Mouse (Mus musculus) midbrain, embryonic 14.5 days (tissue): ENCODE results near the gene Ndufb6. TPM values are rescaled to one million over a fixed set of nuclear protein-coding genes. Genes with fewer than 3 reads are reported as not detected.

Experiments used
- ATAC-seq: fragments of 200-750 bp; cut with Nextera tagmentation; 2 replicates; pipeline ENCODE4 v1.8.0; 2017; ENCODE audit warnings: moderate number of reproducible peaks, moderate library complexity; ENCODE audit not compliant: low FRiP score, low TSS enrichment
- DNase-seq: peaks from one replicate; pipeline ENCODE4 v3.0.0-alpha.2; 2015
- H3K27ac ChIP-seq: fragments of 300-500 bp; sonication (generic); replicated peaks from 2 replicates; pipeline ENCODE4 v1.5.1; 2014; ENCODE audit warnings: mild to moderate bottlenecking, low read depth, low read length, moderate library complexity
- H3K27me3 ChIP-seq: fragments of 300-500 bp; sonication (generic); 2 replicates; pipeline ENCODE4 v1.6.1; 2014; ENCODE audit warnings: low read length, control low read depth, mixed read lengths; ENCODE audit not compliant: control insufficient read depth, insufficient read depth
- H3K36me3 ChIP-seq: fragments of 300-500 bp; sonication (generic); 2 replicates; pipeline ENCODE4 v1.6.1; 2014; ENCODE audit warnings: low read length, control low read depth; ENCODE audit not compliant: control insufficient read depth, insufficient read depth
- H3K4me1 ChIP-seq: fragments of 300-500 bp; sonication (generic); 2 replicates; pipeline ENCODE4 v1.6.1; 2014; ENCODE audit warnings: mild to moderate bottlenecking, antibody characterized with exemption, low read length, control low read depth; ENCODE audit not compliant: control insufficient read depth, insufficient read depth
- H3K4me2 ChIP-seq: fragments of 300-500 bp; sonication (generic); 2 replicates; pipeline ENCODE4 v1.6.1; 2014; ENCODE audit warnings: mild to moderate bottlenecking, low read length, moderate library complexity
- H3K4me3 ChIP-seq: fragments of 300-500 bp; sonication (generic); replicated peaks from 2 replicates; pipeline ENCODE4 v1.5.1; 2014; ENCODE audit warnings: low read depth, low read length
- H3K9ac ChIP-seq: fragments of 300-500 bp; sonication (generic); replicated peaks from 2 replicates; pipeline ENCODE4 v1.6.1; 2014; ENCODE audit warnings: mild to moderate bottlenecking, low read length, moderate library complexity
- H3K9me3 ChIP-seq: fragments of 300-500 bp; sonication (generic); 2 replicates; pipeline ENCODE4 v1.6.1; 2016; ENCODE audit warnings: low read length, control low read depth, mixed read lengths; ENCODE audit not compliant: control insufficient read depth
- WGBS: fragments of 180-500 bp; shearing (Covaris S2); extraction: QIAGEN DNeasy Blood & Tissue Kit; methylation state at CpG from one replicate; pipeline ENCODE4 v1.1.7; 2014; 5-methylcytosine and 5-hydroxymethylcytosine counted together
- polyA plus RNA-seq: library from polyadenylated mRNA; unstranded; fragments of >200 nt; fragmentation: Nextera tagmentation; extraction: Ambion mirVana; gene quantifications from 2 replicates; pipeline ENCODE4 v1.2.1, GENCODE M21; 2014

Ndufb6 gene
- polyA plus RNA-seq, 1 experiment from 2014 or later = 271 TPM

DNA sequence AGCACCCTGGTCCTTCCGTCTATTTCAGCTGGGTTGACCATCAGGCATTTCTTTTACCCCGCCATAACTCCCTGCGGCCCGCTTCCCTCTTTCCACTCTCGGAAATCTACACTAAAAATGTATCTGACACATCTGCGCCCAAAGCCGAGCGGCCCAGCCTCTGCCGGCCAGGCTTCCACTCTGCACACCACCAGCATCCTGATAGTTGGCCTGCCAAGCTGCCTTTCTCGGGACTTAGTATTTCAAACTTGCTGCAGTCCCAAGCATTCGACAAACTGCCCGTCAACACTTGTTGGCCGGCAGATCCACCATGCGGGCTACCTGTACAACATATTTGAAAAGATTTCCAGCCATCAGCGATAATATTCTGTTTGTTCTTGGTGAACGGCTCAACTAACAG, 10.4 kb downstream of the Ndufb6 start:
- peak; percentile 5 for ATAC-seq
- WGBS = under 1% methylated on average over 16 of the region's 16 CpGs

DNA sequence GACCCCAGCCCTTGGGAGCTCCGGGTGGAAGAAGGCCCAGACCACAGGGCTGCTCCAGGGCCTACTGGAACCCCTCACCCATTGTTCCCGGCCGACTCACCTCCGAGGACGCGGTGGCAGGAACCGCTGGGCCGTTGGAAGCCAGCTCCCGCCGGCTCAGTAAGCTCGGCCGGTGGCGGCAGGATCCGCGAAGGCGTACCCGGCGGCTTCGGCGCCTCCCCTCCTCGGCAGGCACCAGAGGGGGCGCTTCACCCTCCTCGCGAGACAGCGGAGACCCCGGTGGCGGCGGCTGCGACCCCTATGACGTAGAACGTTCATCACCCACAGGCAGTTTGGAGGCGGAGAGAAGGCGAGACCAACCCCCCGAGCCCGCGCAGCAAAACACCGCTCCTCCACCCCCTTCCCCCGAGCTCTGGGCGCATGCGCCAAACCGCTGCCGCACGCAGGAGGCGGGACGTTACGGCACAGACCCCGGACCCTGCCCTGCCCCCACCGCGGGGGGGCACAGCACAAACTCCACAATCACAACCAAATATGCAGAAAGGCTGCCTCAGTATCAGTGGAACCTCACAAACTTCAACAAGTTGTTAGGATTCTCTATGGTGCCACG, 10.9 kb downstream of the Ndufb6 start:
- H3K4me1 ChIP-seq = peaks cover 14% of the 10 kb centered on the region
- peak; percentile 97 for DNase-seq
- peak overlapping the region; percentile 82 for H3K9ac ChIP-seq
- H3K36me3 ChIP-seq = peaks cover 19% of the 10 kb centered on the region
- H3K27ac ChIP-seq = peak overlapping the region; percentile 93
- WGBS = under 1% methylated on average over 50 of the region's 50 CpGs
- no peaks in the 10 kb centered on the region for H3K9me3 ChIP-seq
- H3K4me3 ChIP-seq = peak overlapping the region; percentile 85
- no peaks in the 10 kb centered on the region for H3K27me3 ChIP-seq
- peak overlapping the region; percentile 94 for H3K4me2 ChIP-seq
- ATAC-seq = peak; percentile 86

More for the DNA sequence above, 10.4 kb downstream of the Ndufb6 start:
- peaks cover 14% of the 10 kb centered on the region for H3K4me1 ChIP-seq
- no peak for DNase-seq
- peak overlapping the region; percentile 82 for H3K9ac ChIP-seq
- no peaks in the 10 kb centered on the region for H3K9me3 ChIP-seq
- H3K36me3 ChIP-seq = peaks cover 21% of the 10 kb centered on the region
- peak overlapping the region; percentile 85 for H3K4me3 ChIP-seq
- H3K4me2 ChIP-seq = peak overlapping the region; percentile 94
- peak overlapping the region; percentile 93 for H3K27ac ChIP-seq
- H3K27me3 ChIP-seq = no peaks in the 10 kb centered on the region

DNA sequence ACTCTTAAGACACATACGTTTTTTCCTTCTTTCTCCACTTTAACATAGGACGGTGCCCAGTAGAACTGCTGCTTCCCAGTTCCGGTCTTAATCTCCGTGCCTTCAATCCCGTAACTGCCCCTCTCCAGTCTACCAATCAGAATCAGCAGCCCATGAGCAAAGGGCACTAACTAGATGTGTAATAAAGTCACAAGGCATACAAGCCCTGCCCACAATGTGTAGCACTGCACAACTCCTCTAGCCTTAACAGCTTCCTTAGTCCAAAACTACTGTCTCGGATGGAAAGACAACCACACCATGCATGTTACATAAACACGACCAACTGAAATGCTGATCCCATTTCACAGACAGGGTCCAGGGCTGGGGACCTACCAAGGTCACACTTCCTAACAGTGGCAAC, 11.5 kb downstream of the Ndufb6 start:
- Histone ChIP-seq H3K4me3 (peak overlapping the region; percentile 85), H3K27me3 (no peaks in the 10 kb centered on the region), H3K4me2 (peak overlapping the region; percentile 94), H3K27ac (peak overlapping the region; percentile 93), H3K36me3 (peaks cover 24% of the 10 kb centered on the region), H3K4me1 (peaks cover 14% of the 10 kb centered on the region), H3K9ac (peak overlapping the region; percentile 82), H3K9me3 (no peaks in the 10 kb centered on the region)
- ATAC-seq (no peak), DNase-seq (no peak)
- 67% methylated on average over 7 of the region's 7 CpGs for WGBS

DNA sequence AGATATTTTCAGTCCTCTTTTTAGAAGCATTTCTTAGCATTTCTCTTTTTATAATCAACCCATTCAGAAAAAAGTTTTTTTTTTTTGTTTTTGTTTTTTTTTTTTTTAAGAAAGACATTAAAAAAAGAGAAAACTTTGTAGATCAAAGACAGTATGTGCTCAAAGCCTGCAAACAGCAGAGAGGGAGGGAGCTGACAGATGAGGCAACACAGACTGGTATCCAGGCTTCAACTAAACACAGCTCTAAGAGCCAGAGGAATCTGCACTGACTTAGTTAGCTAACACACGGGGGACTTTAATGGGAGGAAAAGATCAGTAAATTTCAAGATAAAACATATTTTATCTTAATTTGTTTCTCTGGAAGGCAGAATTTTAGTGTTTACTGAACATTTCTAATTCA, 14.9 kb downstream of the Ndufb6 start:
- H3K9me3 ChIP-seq = no peaks in the 10 kb centered on the region
- ATAC-seq (no peak), DNase-seq (no peak)
- no peaks in the 10 kb centered on the region for H3K27me3 ChIP-seq
- H3K4me3 ChIP-seq = no peak overlapping the region
- peaks cover 14% of the 10 kb centered on the region for H3K4me1 ChIP-seq
- no peak overlapping the region for H3K9ac ChIP-seq
- no peak overlapping the region for H3K27ac ChIP-seq
- no peak overlapping the region for H3K4me2 ChIP-seq
- WGBS = 84% methylated on average over 1 of the region's 1 CpGs
- H3K36me3 ChIP-seq = peaks cover 47% of the 10 kb centered on the region

DNA sequence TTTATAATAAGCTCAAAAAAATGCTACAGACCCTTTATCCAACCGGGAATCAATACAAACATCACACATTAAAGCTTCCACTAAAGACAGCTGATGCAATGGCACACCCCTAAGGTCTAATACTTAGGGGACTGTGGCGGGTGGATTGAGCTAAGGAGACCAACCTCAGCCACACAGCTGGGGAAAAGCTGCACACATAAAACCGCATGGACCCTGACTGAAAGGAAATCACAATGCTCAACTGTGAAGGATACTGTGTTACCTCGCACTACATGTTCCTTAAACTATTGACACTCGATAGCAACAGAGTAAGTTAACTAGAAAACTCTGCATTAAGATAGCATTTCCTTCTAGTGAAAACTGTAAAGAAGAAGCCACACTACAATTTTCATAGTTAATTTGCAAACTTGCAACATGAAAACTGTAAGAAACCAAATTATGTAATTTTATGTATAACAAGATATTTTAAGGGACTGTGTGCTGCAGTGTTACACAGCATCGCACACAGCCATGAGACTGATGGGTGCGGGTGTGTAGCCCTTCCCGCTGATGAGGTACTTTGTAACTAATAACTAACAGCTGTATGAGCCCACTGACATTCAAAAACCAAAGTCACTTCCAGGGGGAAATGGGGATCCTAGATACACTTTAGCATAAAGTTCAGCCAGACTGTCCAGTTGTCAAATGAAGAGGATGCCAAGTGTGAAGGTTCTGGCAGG, 24.7 kb downstream of the Ndufb6 start:
- DNase-seq (no peak), ATAC-seq (no peak)
- whole genome bisulfite sequencing = 91% methylated on average over 8 of the region's 8 CpGs
- Histone ChIP-seq H3K27me3 (no peaks in the 10 kb centered on the region), H3K9me3 (no peaks in the 10 kb centered on the region), H3K4me1 (no peaks in the 10 kb centered on the region), H3K4me2 (no peak overlapping the region), H3K4me3 (no peak overlapping the region), H3K27ac (no peak overlapping the region), H3K36me3 (peaks cover 15% of the 10 kb centered on the region), H3K9ac (no peak overlapping the region)

DNA sequence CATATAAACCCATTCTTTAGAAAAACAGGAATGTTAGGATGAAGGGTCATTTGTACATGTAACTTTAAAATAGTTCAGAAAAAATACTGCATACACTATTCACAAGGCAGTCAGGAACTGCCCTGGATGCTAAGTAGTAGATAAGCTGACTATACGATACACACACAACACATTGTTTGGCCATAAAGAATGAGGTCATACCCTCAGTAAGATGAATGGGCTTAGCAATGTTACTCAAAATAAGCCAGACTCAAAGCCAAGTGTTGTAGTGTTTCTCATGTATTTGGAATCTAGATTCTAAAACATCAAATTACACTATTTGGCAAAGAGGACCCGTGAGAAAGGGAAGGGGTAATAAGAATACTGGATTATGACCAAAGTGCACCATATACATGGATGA, 25.5 kb downstream of the Ndufb6 start:
- Histone ChIP-seq H3K4me2 (no peak overlapping the region), H3K27ac (no peak overlapping the region), H3K4me3 (no peak overlapping the region), H3K9ac (no peak overlapping the region), H3K36me3 (peaks cover 7% of the 10 kb centered on the region), H3K27me3 (no peaks in the 10 kb centered on the region), H3K9me3 (no peaks in the 10 kb centered on the region), H3K4me1 (no peaks in the 10 kb centered on the region)
- no peak for DNase-seq
- ATAC-seq = no peak
- WGBS = 82% methylated on average over 2 of the region's 2 CpGs

DNA sequence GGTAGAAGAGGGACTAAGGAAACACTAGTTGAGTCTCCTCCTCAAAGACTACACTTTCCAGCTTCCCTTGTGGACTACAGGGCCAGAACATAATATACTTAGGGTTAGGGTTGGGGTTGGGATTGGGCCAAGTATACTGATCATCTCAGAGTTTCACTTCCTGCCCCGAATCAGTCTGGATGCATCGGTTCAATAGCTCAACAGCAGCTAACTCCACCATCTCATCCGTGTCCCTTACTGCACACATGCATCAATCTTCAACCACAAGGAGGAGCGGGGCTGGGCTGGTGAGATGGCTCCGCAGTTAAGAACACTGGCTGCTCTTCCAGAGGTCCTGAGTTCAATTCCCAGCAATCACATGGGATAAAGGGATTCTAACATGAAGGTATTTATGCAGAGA, 28.2 kb downstream of the Ndufb6 start:
- Histone ChIP-seq H3K4me1 (no peaks in the 10 kb centered on the region), H3K4me2 (no peak overlapping the region), H3K9ac (no peak overlapping the region), H3K4me3 (no peak overlapping the region), H3K9me3 (no peaks in the 10 kb centered on the region), H3K27me3 (no peaks in the 10 kb centered on the region), H3K36me3 (no peaks in the 10 kb centered on the region), H3K27ac (no peak overlapping the region)
- DNase-seq (no peak), ATAC-seq (no peak)
- 94% methylated on average over 5 of the region's 5 CpGs for WGBS

DNA sequence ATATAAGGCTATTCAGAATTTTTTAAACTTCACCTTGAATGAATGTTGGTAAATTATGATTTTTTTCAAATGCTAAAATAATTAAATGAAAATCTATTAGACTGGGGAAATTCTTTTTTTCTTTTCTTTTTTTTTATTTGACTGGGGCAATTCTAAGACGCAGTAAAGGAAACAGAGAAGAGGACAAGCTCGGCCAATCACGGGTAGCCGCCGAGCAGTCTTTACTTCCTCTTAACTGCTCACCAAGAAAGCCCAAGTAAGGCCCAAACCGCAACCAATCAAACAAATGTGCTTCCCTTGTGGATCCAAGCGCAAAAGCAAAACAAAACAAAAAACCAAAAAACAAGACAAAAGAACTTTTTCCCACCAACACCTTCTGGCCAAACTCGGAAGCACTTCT, 35.2 kb downstream of the Ndufb6 start:
- no peaks in the 10 kb centered on the region for H3K9me3 ChIP-seq
- H3K9ac ChIP-seq = no peak overlapping the region
- H3K4me2 ChIP-seq = no peak overlapping the region
- no peaks in the 10 kb centered on the region for H3K36me3 ChIP-seq
- DNase-seq = no peak
- no peaks in the 10 kb centered on the region for H3K27me3 ChIP-seq
- no peak for ATAC-seq
- H3K4me1 ChIP-seq = 0 out of 2 replicates have a peak, but pooled peaks cover 5% of the 10 kb centered on the region
- no peak overlapping the region for H3K27ac ChIP-seq
- no peak overlapping the region for H3K4me3 ChIP-seq
- 89% methylated on average over 8 of the region's 8 CpGs for WGBS

DNA sequence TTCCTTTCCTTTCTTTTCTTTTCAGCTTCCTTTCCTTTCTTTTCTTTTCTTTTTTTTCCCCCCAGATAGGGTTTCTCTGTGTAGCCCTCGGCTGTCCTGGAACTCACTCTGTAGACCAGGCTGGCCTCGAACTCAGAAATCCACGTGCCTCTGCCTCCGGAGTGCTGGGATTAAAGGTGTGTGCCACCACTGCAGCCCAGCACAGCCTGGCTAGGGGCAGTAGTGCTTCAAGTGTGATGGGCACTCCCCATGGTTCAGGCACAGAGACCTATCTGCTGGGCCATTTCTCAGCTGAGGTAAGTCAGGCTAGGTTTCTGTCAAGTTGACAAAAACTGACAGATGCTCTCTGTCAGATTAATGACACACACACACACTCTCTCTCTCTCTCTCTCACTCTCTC, 36.2 kb downstream of the Ndufb6 start:
- WGBS = 74% methylated on average over 4 of the region's 4 CpGs
- Histone ChIP-seq H3K4me2 (no peak overlapping the region), H3K4me3 (no peak overlapping the region), H3K27ac (no peak overlapping the region), H3K9me3 (no peaks in the 10 kb centered on the region), H3K4me1 (0 out of 2 replicates have a peak, but pooled peaks cover 6% of the 10 kb centered on the region), H3K36me3 (no peaks in the 10 kb centered on the region), H3K27me3 (no peaks in the 10 kb centered on the region), H3K9ac (no peak overlapping the region)
- ATAC-seq = no peak
- no peak for DNase-seq
